Mouse (Mus musculus): ENCODE measurements at regions not wholly inside any gene's neighbourhood (a gene's known extent, or its start where the extent isn't known, plus 50 kb on each side); places are given as distances from the start of the nearest gene placed in this dataset.

DNA sequence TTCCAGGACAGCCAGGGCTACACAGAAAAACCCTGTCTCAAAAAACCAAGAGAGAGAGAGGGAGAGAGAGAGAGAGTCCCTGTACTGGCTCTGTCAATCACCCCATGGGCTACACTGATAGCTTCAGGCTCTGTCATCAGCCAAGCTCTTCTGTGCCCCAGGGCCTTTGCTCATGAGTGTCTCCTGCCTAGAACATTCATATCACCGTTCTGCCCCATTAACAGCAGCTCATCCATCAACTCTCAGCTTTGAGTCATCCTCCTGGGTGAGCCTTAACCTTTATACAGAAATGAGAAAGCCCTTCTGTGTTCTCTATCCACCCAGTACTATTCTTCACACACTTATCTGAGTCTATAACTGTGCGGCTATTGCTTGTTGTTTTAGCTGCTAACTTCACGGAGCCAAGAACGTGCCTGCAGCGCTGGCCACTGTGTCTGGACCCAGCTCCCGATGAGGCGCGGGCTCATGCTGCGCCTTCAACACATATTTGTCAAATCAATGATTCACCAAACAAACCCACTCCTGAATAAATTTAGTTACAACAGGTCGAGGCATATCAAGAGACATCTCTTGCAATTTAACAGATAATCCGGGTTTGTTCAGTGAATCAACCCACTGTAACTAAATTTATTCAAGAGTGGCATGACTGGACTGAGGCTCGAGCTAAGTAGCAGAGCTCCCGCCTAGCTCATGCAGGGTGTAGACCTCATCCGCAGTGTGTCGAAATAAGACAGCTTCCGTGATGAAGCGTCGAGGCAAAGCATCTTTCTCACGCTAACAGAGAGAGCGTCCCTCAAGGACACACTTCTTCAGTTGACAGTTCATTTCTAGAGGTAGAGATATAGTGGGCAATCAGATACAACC, 152.1 kb downstream of the Katnal1 start:
- no peak for DNase-seq (ENCODE audit: low spot score in 2 of 2)

DNA sequence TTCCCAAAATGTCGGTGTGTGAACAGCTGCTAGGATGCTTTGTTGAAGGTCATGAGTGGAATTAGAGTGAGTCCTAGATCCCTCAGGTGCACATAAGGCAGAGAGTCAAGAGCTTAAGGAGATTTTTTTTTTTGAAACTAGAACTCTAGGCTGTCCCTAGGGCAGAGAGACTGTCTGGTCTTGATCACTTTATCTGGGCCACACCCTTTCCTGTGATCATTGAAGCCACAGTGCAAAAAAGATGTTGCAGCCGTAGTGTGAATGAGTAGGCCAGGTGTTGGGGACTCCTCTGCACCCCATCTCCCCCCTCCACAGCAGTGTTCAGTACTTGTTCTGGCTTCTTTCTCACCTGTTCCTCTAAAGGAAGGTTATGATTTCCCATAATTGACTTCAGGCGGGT, 153.9 kb downstream of the Katnal1 start:
- no peak for DNase-seq (ENCODE audit: low spot score in 2 of 2)

DNA sequence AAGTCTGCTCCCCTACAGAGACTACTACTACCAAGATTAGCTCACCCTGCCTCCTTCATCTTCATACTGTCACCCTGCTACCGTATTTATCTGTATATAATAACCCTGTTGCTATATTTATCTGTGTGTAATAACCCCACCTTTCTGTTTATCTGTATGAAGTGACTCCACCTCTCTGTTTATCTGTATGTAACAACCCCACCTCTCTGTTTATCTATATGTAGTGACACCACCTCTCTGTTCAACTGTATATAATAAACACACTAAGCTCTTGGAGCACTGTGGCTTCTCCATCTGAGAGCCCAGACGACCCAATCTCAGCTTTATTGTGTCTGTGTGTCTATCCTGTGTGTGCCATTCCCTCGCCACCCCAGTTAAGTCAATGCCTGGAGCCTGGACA, 154.7 kb downstream of the Katnal1 start:
- no peak for DNase-seq (ENCODE audit: low spot score in 2 of 2)

GRCm38 (mm10) chr5:148769452-148769851, 159.7 kb downstream of the Katnal1 start:
- DNase-seq (ENCODE audit: low spot score in 2 of 2): no peak

DNA sequence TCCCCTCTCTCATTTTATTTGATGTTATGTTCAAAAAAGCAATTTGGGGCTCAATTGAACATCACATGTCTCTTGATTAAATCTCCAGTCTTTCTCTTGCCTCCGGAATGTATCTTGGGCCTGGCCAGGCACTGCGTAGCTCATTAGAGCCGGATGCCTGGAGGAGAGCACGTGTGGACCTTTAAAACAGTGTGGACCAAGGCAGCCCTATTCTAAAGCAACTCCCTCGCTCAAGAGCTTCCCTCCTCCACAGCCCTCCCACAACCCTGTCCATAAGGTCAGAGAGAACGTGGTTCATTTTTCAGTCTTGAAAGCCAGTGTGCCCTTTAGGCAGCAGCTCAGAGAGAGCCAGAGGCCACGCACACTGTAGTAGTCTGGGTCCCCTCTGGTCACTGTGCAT, 160.8 kb downstream of the Katnal1 start:
- DNase-seq (ENCODE audit: low spot score in 2 of 2): no peak

GRCm38 (mm10) chr5:148765993-148766392, 163.1 kb downstream of the Katnal1 start:
- DNase-seq (ENCODE audit: low spot score in 2 of 2): no peak

DNA sequence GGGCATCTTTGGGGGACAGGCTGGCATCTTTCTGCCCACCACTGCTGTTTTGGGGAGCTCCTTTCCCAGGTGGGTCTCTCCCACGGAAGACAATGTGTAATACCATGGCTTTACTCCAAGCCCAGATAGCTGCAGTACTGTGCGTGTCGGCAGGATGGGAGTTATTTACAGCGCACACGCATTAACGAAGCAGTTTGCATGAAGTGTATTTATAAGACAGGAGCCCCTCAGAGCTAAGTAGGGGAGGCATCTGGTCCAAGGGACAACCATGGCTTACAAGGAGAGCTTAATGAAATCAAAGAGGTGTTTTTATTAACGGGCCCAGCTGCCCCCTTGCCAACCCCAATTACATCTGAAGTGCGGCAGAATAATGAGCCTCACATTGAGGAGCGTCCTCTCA, 169.0 kb downstream of the Katnal1 start:
- no peak for DNase-seq (ENCODE audit: low spot score in 2 of 2)

- no peak for DNase-seq (ENCODE audit: low spot score in 2 of 2)
These were observed 170.3 kb downstream of the Katnal1 start for GRCm38 (mm10) chr5:148758786-148759185.

DNA sequence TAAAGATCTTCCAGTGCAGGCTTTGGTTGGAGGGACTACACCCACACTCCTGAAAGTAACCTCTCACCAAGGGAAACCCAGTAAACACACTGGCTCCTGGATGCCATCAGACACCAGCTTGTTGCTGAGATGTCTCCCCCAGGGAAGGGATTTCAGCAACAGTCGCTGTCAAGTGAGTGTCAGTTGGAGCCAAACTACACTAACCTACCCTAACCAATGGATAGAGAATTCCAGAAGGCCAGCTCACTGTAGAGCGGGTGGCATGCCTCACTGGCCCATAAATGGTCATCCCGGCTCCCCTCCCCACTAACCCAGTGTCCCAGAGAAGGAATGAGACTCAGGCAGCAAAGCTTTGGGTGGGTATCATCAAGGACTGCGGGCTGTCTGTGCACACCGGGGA, 171.4 kb downstream of the Katnal1 start:
- DNase-seq (ENCODE audit: low spot score in 2 of 2): no peak

GRCm38 (mm10) chr5:148757236-148757635, 171.9 kb downstream of the Katnal1 start:
- no peak for DNase-seq (ENCODE audit: low spot score in 2 of 2)

- no peak for DNase-seq (ENCODE audit: low spot score in 2 of 2)
These were observed 172.7 kb downstream of the Katnal1 start for GRCm38 (mm10) chr5:148756246-148756930.

DNA sequence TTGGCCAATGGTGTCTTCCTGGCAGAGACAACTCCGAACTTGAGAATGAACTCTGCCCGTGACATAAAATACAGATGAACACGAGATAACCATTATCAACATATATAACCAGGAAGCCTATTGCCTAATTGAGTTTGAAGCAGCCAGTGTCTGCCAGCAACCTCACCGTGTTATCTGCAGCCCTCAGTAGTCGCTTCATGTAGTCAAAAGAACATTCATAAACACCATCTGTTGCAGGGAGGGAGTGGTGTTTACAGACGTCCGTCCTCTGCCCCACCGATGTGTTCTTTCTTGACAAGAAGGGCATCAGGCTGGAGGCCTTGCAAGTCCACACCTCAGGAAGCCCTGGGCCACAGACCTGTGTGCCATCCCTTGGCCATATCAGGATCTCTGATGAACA, 173.3 kb downstream of the Katnal1 start:
- DNase-seq (ENCODE audit: low spot score in 2 of 2): no peak

GRCm38 (mm10) chr5:148754896-148755295, 174.2 kb downstream of the Katnal1 start:
- no peak for DNase-seq (ENCODE audit: low spot score in 2 of 2)

DNA sequence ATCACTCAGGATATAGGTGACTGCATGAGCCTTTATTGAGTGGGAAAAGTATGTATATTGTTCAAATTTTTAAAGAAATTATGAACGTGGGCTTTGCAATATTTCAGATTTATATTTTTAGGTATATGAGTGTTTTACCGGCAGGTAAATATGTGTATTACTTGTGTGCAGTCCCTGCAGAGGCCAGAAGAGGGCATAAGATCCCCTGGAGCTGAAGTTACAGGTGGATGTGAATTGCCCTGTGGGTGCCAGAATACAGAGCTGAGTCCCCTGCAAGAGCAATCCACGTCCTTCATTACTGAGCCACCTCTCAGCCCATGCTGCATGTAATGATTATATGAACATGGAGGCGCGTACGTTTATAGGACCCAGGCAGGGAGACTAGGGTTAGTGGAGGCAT, 174.8 kb downstream of the Katnal1 start:
- no peak for DNase-seq (ENCODE audit: low spot score in 2 of 2)

DNA sequence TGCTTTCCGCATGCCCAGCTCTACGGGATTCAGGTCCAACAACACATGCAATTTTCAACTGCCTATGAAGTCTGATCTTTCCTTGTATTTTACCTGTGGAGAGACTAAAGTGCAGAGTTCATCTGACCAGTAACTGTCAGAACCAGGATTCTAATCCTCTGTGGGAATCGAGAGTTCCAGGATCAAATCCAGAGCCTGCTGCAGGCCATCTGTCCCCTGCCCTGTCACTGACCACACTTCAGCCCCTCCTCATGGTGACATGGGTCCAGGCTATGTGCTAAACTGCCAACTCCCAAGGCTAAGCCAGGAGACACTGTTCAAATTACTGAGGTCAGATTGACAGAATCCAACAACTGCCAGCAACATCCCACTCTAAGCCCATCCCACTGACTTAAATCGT, 175.7 kb downstream of the Katnal1 start:
- DNase-seq (ENCODE audit: low spot score in 2 of 2): no peak

GRCm38 (mm10) chr5:148751980-148752379, 177.1 kb downstream of the Katnal1 start:
- no peak for DNase-seq (ENCODE audit: low spot score in 2 of 2)

DNA sequence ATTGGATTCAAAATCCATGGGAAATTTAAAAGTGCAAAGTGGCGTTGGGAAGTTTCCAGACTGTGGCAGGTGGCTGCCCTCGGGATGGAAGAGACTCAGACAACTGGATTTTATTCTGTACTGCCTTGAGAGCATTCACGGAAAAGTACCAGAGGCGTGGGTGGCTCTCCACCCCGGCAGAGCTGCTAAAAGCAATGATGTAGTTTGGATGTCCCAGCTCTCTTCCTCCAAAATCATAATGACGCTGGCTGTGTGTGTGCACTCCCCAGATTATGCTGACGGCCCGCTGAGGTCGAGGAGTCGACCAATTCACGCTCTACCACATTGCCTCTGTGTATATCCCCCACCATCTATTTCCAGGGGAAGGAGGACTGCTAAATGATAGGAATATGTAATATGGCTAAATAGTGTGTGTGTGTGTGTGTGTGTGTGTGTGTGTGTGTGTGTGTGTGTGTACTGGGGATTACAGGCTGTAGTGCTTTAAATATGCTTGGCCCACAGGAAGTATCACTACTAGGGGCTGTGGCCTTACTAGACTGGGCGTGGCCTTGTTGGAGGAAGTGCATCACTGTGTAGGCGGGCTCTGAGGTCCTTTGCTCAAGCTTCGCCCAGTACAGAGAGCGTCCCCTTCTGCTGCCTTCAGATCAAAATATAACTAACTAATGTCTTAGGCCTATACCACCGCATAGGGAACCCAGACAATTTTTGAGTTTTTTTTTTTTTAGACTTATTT, 179.0 kb downstream of the Katnal1 start:
- DNase-seq (ENCODE audit: low spot score in 2 of 2): peak; percentile 37 to 79

DNA sequence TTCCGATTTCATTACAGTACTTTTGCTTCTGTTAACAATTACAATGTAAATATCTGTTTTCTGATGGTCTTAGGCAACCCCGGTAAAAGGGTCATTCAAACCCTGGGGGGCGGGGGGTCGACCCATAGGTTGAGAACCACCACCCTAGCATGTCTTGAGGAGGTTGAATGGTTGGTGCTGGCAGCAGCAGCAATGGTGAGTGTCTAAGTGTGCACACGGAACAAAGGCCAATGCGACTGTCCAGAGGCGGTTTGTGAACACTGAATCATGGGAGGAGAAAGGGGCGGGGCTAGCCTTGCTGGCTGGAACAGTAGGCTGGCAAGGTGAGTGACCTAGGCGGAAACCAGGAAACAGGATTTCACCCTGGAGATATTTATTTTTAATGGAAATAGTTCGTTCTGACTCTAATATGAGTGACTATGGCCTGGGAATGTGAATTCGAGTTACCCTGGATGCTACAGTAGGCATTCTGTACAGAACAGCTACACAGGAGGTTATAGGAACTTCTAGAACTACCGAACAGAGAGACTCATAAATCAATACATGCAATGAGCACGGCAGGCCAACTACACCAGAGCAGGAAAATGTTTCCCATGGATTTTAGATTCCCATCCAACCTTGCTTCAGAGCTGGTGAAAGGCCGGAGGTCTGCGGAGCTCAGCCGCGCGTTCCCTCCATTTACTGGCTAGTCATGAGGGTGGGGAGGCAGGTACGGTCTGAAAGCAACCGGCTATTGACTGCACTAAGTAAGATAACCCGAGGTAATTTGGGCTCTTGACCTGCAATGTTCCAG, 181.0 kb downstream of the Katnal1 start:
- no peak for DNase-seq (ENCODE audit: low spot score in 2 of 2)

- DNase-seq (ENCODE audit: low spot score in 2 of 2): no peak
These were observed 181.6 kb downstream of the Katnal1 start for GRCm38 (mm10) chr5:148747549-148747948.

GRCm38 (mm10) chr5:148746726-148747125, 182.4 kb downstream of the Katnal1 start:
- DNase-seq (ENCODE audit: low spot score in 2 of 2): peak in 1 of 2 experiments; percentile 28
